Comparison of ENCODE assay signal across 11 mouse cellular contexts in genomic region chrX:11254062-11254461, GRCm38 (mm10). TPM values are rescaled to one million over a fixed set of nuclear protein-coding genes. Genes with fewer than 3 reads are reported as not detected.
DNase-seq lines count a peak whose midpoint lies in the region; ATAC-seq and TF ChIP-seq lines count a peak whose summit lies in the region.
"Had no signal": no experiment of that assay in that cellular context is flagged by ENCODE, and none has a peak within 500 bp of the region (broad histone marks: within the 10 kb centered on the region; RNA-seq: fewer than 3 reads in every experiment).

No protein-coding gene starts in this region.

- H3K36me3 ChIP-seq in heart, embryonic 10.5 days: no peaks in the 10 kb centered on the region
- no peaks in the 10 kb centered on the region for H3K36me3 ChIP-seq in kidney, postnatal 0 days (ENCODE audit: insufficient read depth, low read length)
- no peaks in the 10 kb centered on the region for H3K36me3 ChIP-seq in midbrain, embryonic 14.5 days (ENCODE audit: control insufficient read depth, insufficient read depth, low read length)

- no peak overlapping the region for H3K9ac ChIP-seq in kidney, postnatal 0 days (ENCODE audit: low read depth, low read length)
- no peak overlapping the region for H3K9ac ChIP-seq in midbrain, embryonic 14.5 days (replicated peaks; ENCODE audit: low read length)

- no peak for TF ChIP-seq CTCF in kidney, postnatal 0 days (IDR thresholded peaks at IDR 0.05; ENCODE audit: low read depth)

- no peak for DNase-seq in heart, embryonic 10.5 days (ENCODE audit: low spot score)
- no peak for DNase-seq in heart, postnatal 14 days
- DNase-seq in T-cell, adult 2 months (ENCODE audit: low spot score): peak; percentile 1
- no peak for DNase-seq in kidney, postnatal 0 days (ENCODE audit: low spot score)
- DNase-seq in lung, postnatal 10 days: peak; percentile 27
- no peak for DNase-seq in spleen, postnatal 10 days (ENCODE audit: low spot score in 2 of 2)
- no peak for DNase-seq in spleen, postnatal 36 days (ENCODE audit: low spot score in 2 of 2)
- DNase-seq in midbrain, embryonic 14.5 days: no peak

- no peak overlapping the region for H3K4me2 ChIP-seq in kidney, postnatal 0 days (ENCODE audit: low read length)
- no peak overlapping the region for H3K4me2 ChIP-seq in midbrain, embryonic 14.5 days (ENCODE audit: low read length)

- no peaks in the 10 kb centered on the region for H3K9me3 ChIP-seq in heart, embryonic 10.5 days
- H3K9me3 ChIP-seq in kidney, postnatal 0 days (replicated peaks; ENCODE audit: low read length): no peaks in the 10 kb centered on the region
- no peaks in the 10 kb centered on the region for H3K9me3 ChIP-seq in midbrain, embryonic 14.5 days (ENCODE audit: control insufficient read depth, low read length)

- no peak for ATAC-seq in kidney, postnatal 0 days (replicated peaks; ENCODE audit: low FRiP score, low read depth)
- ATAC-seq in midbrain, embryonic 14.5 days (ENCODE audit: low FRiP score, low TSS enrichment): no peak

- 46% methylated on average over 5 of the region's 5 CpGs for WGBS in heart, embryonic 10.5 days
- WGBS in kidney, postnatal 0 days: 42% methylated on average over 5 of the region's 5 CpGs
- WGBS in midbrain, embryonic 14.5 days: 75% methylated on average over 5 of the region's 5 CpGs

- peaks cover 4% of the 10 kb centered on the region; the same call in 1 of the 2 replicates for H3K4me1 ChIP-seq in heart, embryonic 10.5 days
- H3K4me1 ChIP-seq in kidney, postnatal 0 days (replicated peaks; ENCODE audit: insufficient read depth, low read length): no peaks in the 10 kb centered on the region
- no peaks in the 10 kb centered on the region for H3K4me1 ChIP-seq in midbrain, embryonic 14.5 days (ENCODE audit: control insufficient read depth, insufficient read depth, low read length)

- 0 out of 2 replicates have a peak overlapping the region, but pooled peaks have one; percentile 36 for H3K27ac ChIP-seq in heart, embryonic 10.5 days
- H3K27ac ChIP-seq in kidney, postnatal 0 days: peak overlapping the region; percentile 47; the same call in 1 of the 2 replicates
- no peak overlapping the region for H3K27ac ChIP-seq in midbrain, embryonic 14.5 days (replicated peaks; ENCODE audit: low read depth, low read length)

- peaks cover 27% of the 10 kb centered on the region; the same call in 1 of the 2 replicates for H3K27me3 ChIP-seq in heart, embryonic 10.5 days (ENCODE audit: insufficient read depth, poor library complexity, severe bottlenecking)
- no peaks in the 10 kb centered on the region for H3K27me3 ChIP-seq in kidney, postnatal 0 days (ENCODE audit: insufficient read depth, low read length)
- no peaks in the 10 kb centered on the region for H3K27me3 ChIP-seq in midbrain, embryonic 14.5 days (ENCODE audit: control insufficient read depth, insufficient read depth, low read length)

- H3K4me3 ChIP-seq in heart, embryonic 10.5 days: no peak overlapping the region
- H3K4me3 ChIP-seq in kidney, postnatal 0 days (replicated peaks; ENCODE audit: low read depth, low read length): no peak overlapping the region
- H3K4me3 ChIP-seq in midbrain, embryonic 14.5 days (replicated peaks; ENCODE audit: low read depth, low read length): no peak overlapping the region

- intact Hi-C loops in heart, postnatal 14 days (cut with DNase I): no loop called here

RNA-seq across cellular contexts. Expression of gene H2al1a, which starts 45.0 kb away (rescaled TPM):
- not detected in 2 replicates for polyA plus RNA-seq in heart, embryonic 10.5 days (2016; fragmentation: Nextera tagmentation; extraction: Ambion mirVana)
- not detected for total RNA-seq in heart, postnatal 14 days (2021)
- not detected in 2 replicates for polyA plus RNA-seq in kidney, postnatal 0 days (2015; fragmentation: Nextera tagmentation; extraction: Ambion mirVana)
- not detected in 2 replicates for polyA plus RNA-seq in midbrain, embryonic 14.5 days (2014; fragmentation: Nextera tagmentation; extraction: Ambion mirVana)
- total RNA-seq: layer of hippocampus, postnatal 14 days; monocyte, adult 5-6 weeks had no signal
- polyA plus RNA-seq: spleen, adult 2 months had no signal

RNA-seq across cellular contexts. Expression of gene H2al1b, which starts 48.2 kb away (rescaled TPM):
- polyA plus RNA-seq in heart, embryonic 10.5 days (2016; fragmentation: Nextera tagmentation; extraction: Ambion mirVana): not detected in 2 replicates
- total RNA-seq in heart, postnatal 14 days (2021): not detected
- polyA plus RNA-seq in kidney, postnatal 0 days (2015; fragmentation: Nextera tagmentation; extraction: Ambion mirVana): not detected in 2 replicates
- polyA plus RNA-seq in midbrain, embryonic 14.5 days (2014; fragmentation: Nextera tagmentation; extraction: Ambion mirVana): not detected in 2 replicates
- total RNA-seq: layer of hippocampus, postnatal 14 days; monocyte, adult 5-6 weeks had no signal
- polyA plus RNA-seq: spleen, adult 2 months had no signal

RNA-seq across cellular contexts. Expression of gene H2al1c, which starts 51.4 kb away (rescaled TPM):
- polyA plus RNA-seq in heart, embryonic 10.5 days (2016; fragmentation: Nextera tagmentation; extraction: Ambion mirVana): not detected in 2 replicates
- not detected for total RNA-seq in heart, postnatal 14 days (2021)
- polyA plus RNA-seq in kidney, postnatal 0 days (2015; fragmentation: Nextera tagmentation; extraction: Ambion mirVana): not detected in 2 replicates
- polyA plus RNA-seq in midbrain, embryonic 14.5 days (2014; fragmentation: Nextera tagmentation; extraction: Ambion mirVana): not detected in 2 replicates
- total RNA-seq: layer of hippocampus, postnatal 14 days; monocyte, adult 5-6 weeks had no signal
- polyA plus RNA-seq: spleen, adult 2 months had no signal

RNA-seq across cellular contexts. Expression of gene H2al1d, which starts 54.6 kb away (rescaled TPM):
- not detected in 2 replicates for polyA plus RNA-seq in heart, embryonic 10.5 days (2016; fragmentation: Nextera tagmentation; extraction: Ambion mirVana)
- not detected for total RNA-seq in heart, postnatal 14 days (2021)
- polyA plus RNA-seq in kidney, postnatal 0 days (2015; fragmentation: Nextera tagmentation; extraction: Ambion mirVana): not detected in 2 replicates
- polyA plus RNA-seq in midbrain, embryonic 14.5 days (2014; fragmentation: Nextera tagmentation; extraction: Ambion mirVana): not detected in 2 replicates
- total RNA-seq: layer of hippocampus, postnatal 14 days; monocyte, adult 5-6 weeks had no signal
- polyA plus RNA-seq: spleen, adult 2 months had no signal

RNA-seq across cellular contexts. Expression of gene H2al1e, which starts 57.7 kb away (rescaled TPM):
- not detected in 2 replicates for polyA plus RNA-seq in heart, embryonic 10.5 days (2016; fragmentation: Nextera tagmentation; extraction: Ambion mirVana)
- total RNA-seq in heart, postnatal 14 days (2021): not detected
- polyA plus RNA-seq in kidney, postnatal 0 days (2015; fragmentation: Nextera tagmentation; extraction: Ambion mirVana): not detected in 2 replicates
- not detected in 2 replicates for polyA plus RNA-seq in midbrain, embryonic 14.5 days (2014; fragmentation: Nextera tagmentation; extraction: Ambion mirVana)
- total RNA-seq: layer of hippocampus, postnatal 14 days; monocyte, adult 5-6 weeks had no signal
- polyA plus RNA-seq: spleen, adult 2 months had no signal

Comparison
In these comparisons a context has a peak if more than half of its experiments do, and no peak if none do; other contexts are left out.
1. DNase-seq: peak in T-cell, adult 2 months (single experiment) and lung, postnatal 10 days (single experiment); none in heart, embryonic 10.5 days (single experiment), heart, postnatal 14 days (0 of 2), kidney, postnatal 0 days (single experiment), spleen, postnatal 10 days (0 of 2), spleen, postnatal 36 days (0 of 2) and midbrain, embryonic 14.5 days (single experiment).